Mouse (Mus musculus): ENCODE results near the gene Gm10392. TPM values are rescaled to one million over a fixed set of nuclear protein-coding genes. Genes with fewer than 3 reads are reported as not detected.

Gene Gm10392
- polyA plus RNA-seq, 1 experiment: not detected

- no peak for DNase-seq (ENCODE audit: low read depth)
Observed at GRCm38 (mm10) chr11:77508068-77509021, 10.7 kb downstream of the Gm10392 start.

GRCm38 (mm10) chr11:77507426-77507825 is 11.6 kb downstream of the Gm10392 start:
- DNase-seq (ENCODE audit: low read depth): no peak

- DNase-seq (ENCODE audit: low read depth): no peak
Observed at GRCm38 (mm10) chr11:77506941-77507340, 12.1 kb downstream of the Gm10392 start.

GRCm38 (mm10) chr11:77506273-77506672 is 12.7 kb downstream of the Gm10392 start:
- DNase-seq (ENCODE audit: low read depth): no peak

GRCm38 (mm10) chr11:77505291-77505980 is 13.6 kb downstream of the Gm10392 start:
- DNase-seq (ENCODE audit: low read depth): no peak

- no peak for DNase-seq (ENCODE audit: low read depth)
Observed at GRCm38 (mm10) chr11:77504377-77504776, 14.6 kb downstream of the Gm10392 start.

GRCm38 (mm10) chr11:77503511-77503910 is 15.5 kb downstream of the Gm10392 start:
- DNase-seq (ENCODE audit: low read depth): no peak

- no peak for DNase-seq (ENCODE audit: low read depth)
Observed at GRCm38 (mm10) chr11:77502481-77502880, 16.5 kb downstream of the Gm10392 start.

GRCm38 (mm10) chr11:77501971-77502370 is 17.0 kb downstream of the Gm10392 start:
- DNase-seq (ENCODE audit: low read depth): no peak

- DNase-seq (ENCODE audit: low read depth): no peak
Observed at GRCm38 (mm10) chr11:77501392-77501791, 17.6 kb downstream of the Gm10392 start.

- no peak for DNase-seq (ENCODE audit: low read depth)
Observed at GRCm38 (mm10) chr11:77500361-77501325, 18.4 kb downstream of the Gm10392 start.

- no peak for DNase-seq (ENCODE audit: low read depth)
Observed at GRCm38 (mm10) chr11:77499354-77499753, 19.6 kb downstream of the Gm10392 start.

- DNase-seq (ENCODE audit: low read depth): no peak
Observed at GRCm38 (mm10) chr11:77498261-77499139, 20.5 kb downstream of the Gm10392 start.

- DNase-seq (ENCODE audit: low read depth): no peak
Observed at GRCm38 (mm10) chr11:77497851-77498250, 21.1 kb downstream of the Gm10392 start.

- no peak for DNase-seq (ENCODE audit: low read depth)
Observed at GRCm38 (mm10) chr11:77497341-77497756, 21.6 kb downstream of the Gm10392 start.

- DNase-seq (ENCODE audit: low read depth): no peak
Observed at GRCm38 (mm10) chr11:77495507-77495906, 23.5 kb downstream of the Gm10392 start.

- no peak for DNase-seq (ENCODE audit: low read depth)
Observed at GRCm38 (mm10) chr11:77494782-77495181, 24.2 kb downstream of the Gm10392 start.

GRCm38 (mm10) chr11:77494344-77494676 is 24.7 kb downstream of the Gm10392 start:
- DNase-seq (ENCODE audit: low read depth): no peak

GRCm38 (mm10) chr11:77493512-77494343 is 25.3 kb downstream of the Gm10392 start, which contains the start of gene Git1:
Git1 (plus strand) TSS chr11:77493562.
- DNase-seq (ENCODE audit: low read depth): no peak

- no peak for DNase-seq (ENCODE audit: low read depth)
Observed at GRCm38 (mm10) chr11:77492911-77493332, 26.1 kb downstream of the Gm10392 start.
